Mouse (Mus musculus) liver, adult 2 months (tissue): Measurements from ENCODE around the gene Mrps7. TPM values are rescaled to one million over a fixed set of nuclear protein-coding genes. Genes with fewer than 3 reads are reported as not detected.

Experiments
- DNase-seq: peaks from one replicate; pipeline ENCODE4 v3.0.0-alpha.2; 2011; ENCODE audit warnings: low read depth, low spot score; ENCODE audit errors: extremely low read depth
- H3K27ac ChIP-seq: fragments of 200-500 bp; replicated peaks from 2 replicates; pipeline ENCODE4 v1.5.1; 2012; ENCODE audit warnings: low read depth, mild to moderate bottlenecking, control low read depth, inconsistent platforms, low read length; ENCODE audit not compliant: insufficient read depth
- H3K27me3 ChIP-seq: fragments of 200-500 bp; 2 replicates; pipeline ENCODE4 v1.6.1; 2012; ENCODE audit warnings: mild to moderate bottlenecking, moderate library complexity, low read length, inconsistent platforms; ENCODE audit not compliant: control insufficient read depth, insufficient read depth
- H3K36me3 ChIP-seq: fragments of 200-500 bp; 2 replicates; pipeline ENCODE4 v1.6.1; 2012; ENCODE audit warnings: low read length, inconsistent platforms; ENCODE audit not compliant: control insufficient read depth, insufficient read depth
- H3K4me1 ChIP-seq: fragments of 200-500 bp; 2 replicates; pipeline ENCODE4 v1.6.1; 2011; ENCODE audit warnings: low read length; ENCODE audit not compliant: control insufficient read depth, insufficient read depth
- H3K4me3 ChIP-seq: fragments of 200-500 bp; 2 replicates; pipeline ENCODE4 v1.5.1; 2011; ENCODE audit warnings: low read depth, mild to moderate bottlenecking, control low read depth, low read length, moderate library complexity; ENCODE audit not compliant: insufficient read depth
- H3K79me2 ChIP-seq: fragments of 200-500 bp; 2 replicates; pipeline ENCODE4 v1.6.1; 2012; ENCODE audit warnings: inconsistent platforms, mild to moderate bottlenecking, low read length, moderate library complexity; ENCODE audit not compliant: control insufficient read depth, insufficient read depth
- H3K9ac ChIP-seq: fragments of 200-500 bp; 2 replicates; pipeline ENCODE4 v1.6.1; 2012; ENCODE audit warnings: low read depth, mild to moderate bottlenecking, control low read depth, inconsistent platforms, low read length
- CTCF ChIP-seq: fragments of 200-500 bp; IDR thresholded peaks from 2 replicates; pipeline ENCODE4 v1.5.1; 2011; ENCODE audit warnings: low read depth, low read length, control low read depth
- POLR2A ChIP-seq: fragments of 200-500 bp; IDR thresholded peaks from 2 replicates; pipeline ENCODE4 v1.6.1; 2011; ENCODE audit warnings: low read length, control low read depth; ENCODE audit not compliant: insufficient read depth; ENCODE audit errors: extremely low read depth
- WGBS: fragments of 180-500 bp; shearing (Covaris S2); methylation state at CpG from one replicate; pipeline ENCODE4 v1.1.7; 2018; 5-methylcytosine and 5-hydroxymethylcytosine counted together
- polyA plus RNA-seq: library from polyadenylated mRNA; depleted of rRNA; stranded (reverse); fragments of >200 nt; gene quantifications from 2 replicates; pipeline ENCODE4 v1.2.3, GENCODE M21; 2012
- total RNA-seq: library from RNA; depleted of rRNA; stranded (reverse); fragments of >200 nt; gene quantifications from 2 replicates; pipeline ENCODE4 v1.2.3, GENCODE M21; 2014

Gene Mrps7
- total and polyA plus RNA-seq, 2 experiments: 32.9 to 48.1 TPM

- TF ChIP-seq POLR2A: no peak
- TF ChIP-seq CTCF: no peak
- H3K4me1 ChIP-seq: peaks cover 15% of the 10 kb centered on the region
- H3K9ac ChIP-seq: no peak overlapping the region
- peaks cover 4% of the 10 kb centered on the region; the same call in 1 of the 2 replicates for H3K79me2 ChIP-seq
- no peaks in the 10 kb centered on the region for H3K27me3 ChIP-seq
- 87% methylated on average over 15 of the region's 15 CpGs for WGBS
- DNase-seq: no peak
- no peak overlapping the region for H3K27ac ChIP-seq
- 0 out of 2 replicates have a peak, but pooled peaks cover 2% of the 10 kb centered on the region for H3K36me3 ChIP-seq
- no peak overlapping the region for H3K4me3 ChIP-seq
These were observed 11.5 kb downstream of the Mrps7 start for GRCm38 (mm10) chr11:115615108-115615825.

- Histone ChIP-seq H3K9ac (no peak overlapping the region), H3K4me3 (no peak overlapping the region), H3K79me2 (peaks cover 4% of the 10 kb centered on the region; the same call in 1 of the 2 replicates), H3K27ac (no peak overlapping the region), H3K27me3 (no peaks in the 10 kb centered on the region), H3K4me1 (peaks cover 15% of the 10 kb centered on the region), H3K36me3 (no peaks in the 10 kb centered on the region)
- DNase-seq: peak; percentile 71
- TF ChIP-seq CTCF: no peak
- no peak for TF ChIP-seq POLR2A
- 35% methylated on average over 6 of the region's 6 CpGs for WGBS
These were observed 12.2 kb downstream of the Mrps7 start for GRCm38 (mm10) chr11:115615875-115616274.

- 96% methylated on average over 7 of the region's 7 CpGs for WGBS
- Histone ChIP-seq H3K4me3 (no peak overlapping the region), H3K9ac (no peak overlapping the region), H3K36me3 (no peaks in the 10 kb centered on the region), H3K79me2 (0 out of 2 replicates have a peak, but pooled peaks cover under 1% of the 10 kb centered on the region), H3K27me3 (no peaks in the 10 kb centered on the region), H3K4me1 (peaks cover 10% of the 10 kb centered on the region), H3K27ac (0 out of 2 replicates have a peak overlapping the region, but pooled peaks have one; percentile 4)
- no peak for TF ChIP-seq POLR2A
- no peak for TF ChIP-seq CTCF
- DNase-seq: no peak
These were observed 12.6 kb downstream of the Mrps7 start for GRCm38 (mm10) chr11:115616371-115616770.

- Histone ChIP-seq H3K4me1 (peaks cover 7% of the 10 kb centered on the region), H3K79me2 (no peaks in the 10 kb centered on the region), H3K27me3 (no peaks in the 10 kb centered on the region), H3K9ac (no peak overlapping the region), H3K36me3 (no peaks in the 10 kb centered on the region), H3K4me3 (no peak overlapping the region), H3K27ac (no peak overlapping the region)
- no peak for TF ChIP-seq CTCF
- no peak for TF ChIP-seq POLR2A
- WGBS: 94% methylated on average over 6 of the region's 6 CpGs
- no peak for DNase-seq
These were observed 13.2 kb downstream of the Mrps7 start for GRCm38 (mm10) chr11:115616893-115617292.

- H3K9ac ChIP-seq: no peak overlapping the region
- H3K79me2 ChIP-seq: no peaks in the 10 kb centered on the region
- H3K4me1 ChIP-seq: peaks cover 7% of the 10 kb centered on the region
- TF ChIP-seq CTCF (no peak), POLR2A (no peak)
- WGBS: 24% methylated on average over 2 of the region's 2 CpGs
- H3K36me3 ChIP-seq: 0 out of 2 replicates have a peak, but pooled peaks cover 4% of the 10 kb centered on the region
- peak; percentile 88 for DNase-seq
- peak overlapping the region; percentile 46 for H3K27ac ChIP-seq
- no peaks in the 10 kb centered on the region for H3K27me3 ChIP-seq
- H3K4me3 ChIP-seq: no peak overlapping the region
These were observed 14.3 kb downstream of the Mrps7 start for GRCm38 (mm10) chr11:115618001-115618400.
